Mouse (Mus musculus) ES-E14 (cell line): ENCODE results near the gene Tomm20.

Experiments
- HCFC1 ChIP-seq: IDR thresholded peaks from 2 replicates; pipeline ENCODE4 v1.6.1; 2012; ENCODE audit warnings: low read length, inconsistent platforms, borderline replicate concordance; ENCODE audit not compliant: insufficient read depth
- ZC3H11A ChIP-seq: IDR thresholded peaks from 2 replicates; pipeline ENCODE4 v1.6.1; 2012; ENCODE audit warnings: low read depth, mild to moderate bottlenecking, inconsistent platforms, low read length, borderline replicate concordance

GRCm38 (mm10) chr8:126979091-126979920 is 33.7 kb upstream of the Tomm20 start:
- TF ChIP-seq HCFC1 (no peak), ZC3H11A (no peak)
